Mouse (Mus musculus): ENCODE measurements around the gene Pcsk4. TPM values are rescaled to one million over a fixed set of nuclear protein-coding genes. Genes with fewer than 3 reads are reported as not detected.

Pcsk4 gene
- 1 to 10 TPM; 4.9 to 6.2 TPM for total RNA-seq (2021)

GRCm38 (mm10) chr10:80329273-80330081 is at the start of gene Pcsk4, which contains the start of gene Reep6:
TSS of gene Pcsk4 (minus strand) at chr10:80329498.
TSS of gene Reep6 (plus strand) at chr10:80329953.
- intact Hi-C loops (cut with DNase I), result no loop called here
- peak; percentile 92 to 94 for DNase-seq (ENCODE audit: low spot score in 2 of 2)

DNA sequence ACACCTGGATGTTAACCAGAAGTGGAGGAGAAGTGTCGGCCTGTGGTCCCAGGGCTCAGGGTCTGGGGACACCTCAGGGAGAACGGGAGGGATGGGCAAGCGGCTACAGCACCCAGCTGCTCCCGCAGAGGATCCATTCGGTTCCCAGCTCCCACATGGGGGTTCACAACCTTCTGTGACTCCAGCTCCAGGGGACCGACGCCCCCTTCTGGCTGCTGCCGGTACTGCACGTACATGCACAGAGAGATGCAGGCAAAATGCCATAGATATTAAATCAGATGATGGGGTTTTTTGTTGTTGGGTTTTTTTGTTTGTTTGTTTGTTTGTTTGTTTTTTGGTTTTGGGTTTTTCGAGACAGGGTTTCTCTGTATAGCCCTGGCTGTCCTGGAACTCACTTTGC is 48.4 kb upstream of the Pcsk4 start:
- intact Hi-C loops (cut with DNase I), result loop anchor here (2.0 kb wide), 1 partner anchor 55 kb away; the partner anchor contains the start of gene Tcf3
- DNase-seq (ENCODE audit: low spot score in 2 of 2), result no peak

DNA sequence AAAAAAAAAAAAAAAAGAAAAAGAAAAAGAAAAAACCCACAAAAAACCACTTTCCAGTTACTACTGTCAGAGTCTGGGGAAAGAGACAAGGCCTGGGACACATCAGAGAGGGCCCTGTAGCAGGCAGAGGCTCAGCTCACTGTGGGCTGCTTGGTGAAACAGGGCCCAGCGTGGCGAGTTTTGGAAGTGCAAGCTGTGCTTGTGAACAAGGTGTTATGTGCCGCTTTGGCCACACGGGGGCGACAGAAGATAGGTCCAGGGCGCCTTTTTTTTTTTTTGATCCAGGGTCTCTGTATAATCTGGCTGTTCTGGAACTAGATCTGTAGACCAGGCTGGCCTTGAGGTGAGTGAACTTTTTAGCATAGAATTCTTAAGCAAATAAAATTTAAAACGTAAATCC is 46.9 kb upstream of the Pcsk4 start:
- peak; percentile 81 to 86 for DNase-seq (ENCODE audit: low spot score in 2 of 2)
- intact Hi-C loops (cut with DNase I), result loop anchor here (2.0 kb wide), 1 partner anchor 57 kb away; the partner anchor contains the start of gene Tcf3

GRCm38 (mm10) chr10:80374063-80374462 is 44.8 kb upstream of the Pcsk4 start:
- intact Hi-C loops (cut with DNase I), result loop anchor here (2.0 kb wide), 1 partner anchor 33 kb away; no protein-coding TSS in a partner anchor
- peak in 1 of 2 experiments; percentile 57 for DNase-seq (ENCODE audit: low spot score in 2 of 2)

DNA sequence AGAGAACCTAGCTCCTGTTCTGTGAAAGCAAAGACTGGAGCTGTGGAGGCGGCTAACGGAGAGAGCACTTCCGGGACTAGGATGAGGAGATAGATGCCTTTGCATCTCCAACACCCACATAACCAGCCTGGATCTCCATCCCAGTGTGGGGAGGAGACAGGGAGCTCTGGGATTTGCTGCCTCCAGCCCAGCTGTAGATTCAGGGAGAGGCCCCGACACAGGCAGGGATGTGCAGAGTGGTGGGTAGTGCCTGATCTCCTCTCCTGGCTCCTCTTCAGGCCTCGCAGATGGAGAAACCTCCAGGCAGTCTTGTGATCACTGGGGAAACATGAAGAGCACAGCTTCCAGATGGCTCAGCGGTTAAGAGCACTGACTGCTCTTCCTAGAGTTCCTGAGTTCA is 43.4 kb upstream of the Pcsk4 start:
- intact Hi-C loops (cut with DNase I), result no loop called here
- peak; percentile 39 to 57 for DNase-seq (ENCODE audit: low spot score in 2 of 2)

GRCm38 (mm10) chr10:80371983-80372382 is 42.7 kb upstream of the Pcsk4 start:
- DNase-seq (ENCODE audit: low spot score in 2 of 2), result no peak
- intact Hi-C loops (cut with DNase I), result no loop called here

GRCm38 (mm10) chr10:80371411-80371966 is 42.2 kb upstream of the Pcsk4 start:
- peak in 1 of 2 experiments; percentile 46 for DNase-seq (ENCODE audit: low spot score in 2 of 2)
- intact Hi-C loops (cut with DNase I), result no loop called here

DNA sequence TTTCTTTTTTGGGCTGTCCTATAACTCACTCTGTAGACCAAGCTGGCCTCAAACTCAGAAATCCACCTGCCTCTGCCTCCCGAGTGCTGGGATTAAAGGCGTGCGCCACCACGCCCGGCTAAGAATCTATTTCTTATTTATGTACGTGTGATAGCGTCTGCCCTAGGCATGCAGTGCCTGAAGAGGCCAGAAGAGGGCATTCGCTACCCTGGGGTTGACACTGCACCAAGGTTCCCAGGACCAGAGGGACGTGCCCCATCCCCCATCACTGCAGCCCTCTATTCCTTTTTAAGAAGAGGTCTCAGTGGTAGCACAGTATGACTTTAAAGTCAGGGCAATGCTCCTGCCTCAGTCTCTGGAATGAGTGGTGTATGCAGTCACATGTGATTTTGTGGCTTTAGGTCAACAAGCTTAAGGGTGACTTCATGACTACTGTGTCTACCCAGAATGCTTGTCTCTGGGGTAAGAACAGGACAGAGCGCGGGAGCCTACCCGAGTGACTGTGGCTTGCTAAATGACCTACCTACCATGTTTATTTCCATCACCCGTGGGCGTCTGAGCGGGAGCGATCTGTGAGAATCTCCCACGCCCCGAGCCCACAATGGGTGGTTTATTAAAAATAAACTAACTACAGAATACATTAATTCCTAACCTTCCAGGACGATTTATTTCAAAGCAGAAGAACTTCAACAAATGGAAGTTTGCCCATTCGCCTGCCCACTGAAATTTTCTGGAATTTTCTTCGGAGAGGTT is 40.9 kb upstream of the Pcsk4 start:
- intact Hi-C loops (cut with DNase I), result no loop called here
- no peak for DNase-seq (ENCODE audit: low spot score in 2 of 2)

GRCm38 (mm10) chr10:80368392-80368791 is 39.1 kb upstream of the Pcsk4 start:
- intact Hi-C loops (cut with DNase I), result no loop called here
- DNase-seq (ENCODE audit: low spot score in 2 of 2), result no peak

DNA sequence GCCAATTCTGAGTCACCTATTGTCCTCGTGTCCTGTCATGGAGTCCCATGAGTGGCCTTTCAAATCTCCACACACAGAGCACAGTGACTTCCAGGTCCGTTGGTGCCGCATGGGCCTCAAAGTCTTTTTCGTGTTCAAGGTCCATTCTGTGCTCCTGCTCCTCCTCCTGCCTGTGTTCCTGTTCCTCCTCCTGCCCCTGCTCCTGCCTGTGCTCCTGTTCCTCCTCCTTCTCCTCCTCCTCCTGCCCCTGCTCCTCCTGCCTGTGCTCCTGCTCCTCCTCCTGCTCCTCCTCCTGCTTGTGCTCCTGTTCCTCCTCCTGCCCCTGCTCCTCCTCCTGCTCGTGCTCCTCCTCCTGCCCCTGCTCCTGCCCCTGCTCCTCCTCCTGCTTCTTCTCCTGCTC is 38.7 kb upstream of the Pcsk4 start:
- no peak for DNase-seq (ENCODE audit: low spot score in 2 of 2)
- intact Hi-C loops (cut with DNase I), result no loop called here

- intact Hi-C loops (cut with DNase I), result no loop called here
- no peak for DNase-seq (ENCODE audit: low spot score in 2 of 2)
Observed at GRCm38 (mm10) chr10:80365736-80366135, 36.4 kb upstream of the Pcsk4 start.

GRCm38 (mm10) chr10:80363734-80364133 is 34.4 kb upstream of the Pcsk4 start:
- intact Hi-C loops (cut with DNase I), result no loop called here
- no peak for DNase-seq (ENCODE audit: low spot score in 2 of 2)

- intact Hi-C loops (cut with DNase I), result no loop called here
- no peak for DNase-seq (ENCODE audit: low spot score in 2 of 2)
Observed at GRCm38 (mm10) chr10:80357994-80358639, 28.8 kb upstream of the Pcsk4 start.

- intact Hi-C loops (cut with DNase I), result no loop called here
- peak in 1 of 2 experiments; percentile 42 for DNase-seq (ENCODE audit: low spot score in 2 of 2)
Observed at GRCm38 (mm10) chr10:80357336-80357735, 28.0 kb upstream of the Pcsk4 start.

- no peak for DNase-seq (ENCODE audit: low spot score in 2 of 2)
- intact Hi-C loops (cut with DNase I), result no loop called here
Observed at GRCm38 (mm10) chr10:80356737-80357136, 27.4 kb upstream of the Pcsk4 start.

GRCm38 (mm10) chr10:80356001-80356682 is 26.8 kb upstream of the Pcsk4 start, which contains the start of gene Plk5:
TSS of gene Plk5 (plus strand) at chr10:80356459.
- intact Hi-C loops (cut with DNase I), result no loop called here
- DNase-seq (ENCODE audit: low spot score in 2 of 2), result peak in 1 of 2 experiments; percentile 57

- DNase-seq (ENCODE audit: low spot score in 2 of 2), result no peak
- intact Hi-C loops (cut with DNase I), result no loop called here
Observed at GRCm38 (mm10) chr10:80355431-80355830, 26.1 kb upstream of the Pcsk4 start.

DNA sequence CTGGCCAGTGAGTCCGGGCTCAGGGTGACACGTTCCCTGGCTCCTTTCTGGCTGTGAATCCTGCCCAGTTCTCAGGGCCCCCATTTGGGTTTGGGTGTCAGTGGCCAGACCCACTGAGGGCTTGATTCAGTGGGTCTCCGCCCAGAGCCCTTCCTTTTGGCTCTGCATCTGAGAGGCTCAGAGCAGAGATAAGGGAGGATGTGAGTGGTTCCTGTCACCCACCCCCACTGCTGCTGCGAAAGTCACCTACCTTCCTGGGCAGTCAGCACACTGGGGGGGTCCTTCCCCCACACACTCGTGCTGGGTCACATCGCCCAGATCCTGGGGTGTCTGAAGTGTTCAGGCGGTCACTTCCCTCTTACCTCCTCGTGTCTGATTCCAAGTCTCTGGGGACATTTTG is 23.4 kb upstream of the Pcsk4 start:
- intact Hi-C loops (cut with DNase I), result no loop called here
- DNase-seq (ENCODE audit: low spot score in 2 of 2), result no peak

DNA sequence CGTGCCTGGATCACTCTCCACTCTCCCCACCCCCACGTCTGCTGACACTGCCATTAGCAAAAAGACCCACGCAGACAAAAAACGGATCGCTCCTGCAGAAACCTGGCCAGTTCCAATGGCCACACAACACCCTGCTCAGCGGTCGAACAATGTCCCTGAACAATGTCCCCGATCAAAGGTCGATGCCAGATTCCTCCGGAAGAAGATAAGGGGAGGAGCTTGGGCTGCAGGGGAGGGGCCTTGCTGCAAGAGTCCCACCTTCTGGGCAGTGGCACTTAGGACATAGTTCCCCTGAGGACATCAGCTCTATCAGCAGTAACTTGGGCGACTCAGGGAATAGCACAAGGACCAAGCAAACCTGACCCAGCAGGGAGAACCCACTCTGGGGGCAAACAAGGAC is 22.6 kb upstream of the Pcsk4 start:
- no peak for DNase-seq (ENCODE audit: low spot score in 2 of 2)
- intact Hi-C loops (cut with DNase I), result no loop called here
